Mouse (Mus musculus): ENCODE data around the gene Snx32.

Gene Snx32

DNA sequence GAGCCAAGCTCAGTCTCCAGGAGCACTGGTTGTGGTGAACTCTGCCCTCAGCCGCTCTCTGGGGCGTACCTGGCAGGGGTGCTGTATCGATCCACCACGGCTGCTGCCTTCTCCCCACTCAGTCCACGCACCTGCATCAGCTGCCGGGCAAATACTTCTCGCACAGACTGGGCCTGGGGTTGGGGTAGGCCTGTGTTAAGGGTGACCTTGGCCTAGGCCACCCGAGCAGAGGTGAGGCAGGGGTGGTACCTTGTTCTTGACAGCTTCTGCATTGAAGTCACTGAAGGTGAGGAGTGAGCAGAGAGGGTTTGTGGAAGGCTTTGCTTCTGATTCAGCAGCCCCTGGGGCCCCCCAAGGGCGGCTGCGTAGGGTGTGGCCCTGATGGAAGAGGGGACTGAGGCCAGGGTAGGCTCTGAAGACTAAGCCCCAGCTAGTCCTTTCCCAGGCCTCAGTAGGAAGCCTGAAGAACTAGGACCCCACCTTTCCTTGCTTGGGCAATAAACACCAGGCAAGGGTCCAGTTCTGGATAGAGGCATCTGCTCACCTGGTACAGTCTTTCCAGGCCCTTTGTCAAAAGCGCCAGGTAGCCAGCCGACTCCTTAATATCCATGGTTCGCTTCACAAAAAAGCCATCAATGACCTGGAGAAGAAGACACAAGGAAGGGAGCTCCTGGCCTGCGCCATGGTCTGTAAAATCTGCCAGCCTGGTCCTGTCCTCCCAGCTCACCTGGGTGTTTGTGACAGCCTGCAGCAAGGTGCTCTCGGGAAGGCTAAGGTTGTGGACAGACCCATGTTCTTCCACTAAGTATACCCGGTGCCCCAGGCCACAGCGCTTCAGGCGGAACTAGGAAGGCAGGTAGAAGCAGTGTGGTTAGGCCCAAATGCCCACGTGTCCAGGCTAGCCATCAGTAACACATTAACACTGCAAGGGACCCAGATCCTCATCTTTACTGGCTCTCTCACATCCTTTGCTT is 26.7 kb downstream of the Snx32 start:
- in situ Hi-C loops (cut with MboI, MseI): no loop called here

DNA sequence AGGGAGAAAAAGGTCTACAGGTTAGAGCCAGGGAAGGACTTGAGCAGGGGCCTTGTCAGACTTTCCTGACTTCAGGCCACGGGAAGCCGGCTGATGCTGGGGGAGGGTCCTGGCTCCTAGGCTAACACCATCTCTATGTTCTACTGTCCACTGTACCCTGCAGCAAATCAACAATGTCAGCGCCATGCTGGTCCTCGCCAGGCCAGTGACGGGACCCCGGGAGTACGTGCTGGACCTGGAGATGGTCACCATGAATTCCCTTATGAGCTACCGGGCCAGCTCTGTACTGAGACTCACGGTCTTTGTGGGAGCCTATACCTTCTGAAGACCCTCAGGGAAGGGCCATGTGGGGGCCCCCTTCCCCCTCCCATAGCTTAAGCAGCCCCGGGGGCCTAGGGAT is 28.9 kb downstream of the Snx32 start:
- in situ Hi-C loops (cut with MboI, MseI): no loop called here

- in situ Hi-C loops (cut with MboI, MseI): no loop called here
These were observed 30.3 kb downstream of the Snx32 start for GRCm38 (mm10) chr19:5480016-5480415.

GRCm38 (mm10) chr19:5477668-5478300 is 32.6 kb downstream of the Snx32 start:
- in situ Hi-C loops (cut with MboI, MseI): no loop called here

DNA sequence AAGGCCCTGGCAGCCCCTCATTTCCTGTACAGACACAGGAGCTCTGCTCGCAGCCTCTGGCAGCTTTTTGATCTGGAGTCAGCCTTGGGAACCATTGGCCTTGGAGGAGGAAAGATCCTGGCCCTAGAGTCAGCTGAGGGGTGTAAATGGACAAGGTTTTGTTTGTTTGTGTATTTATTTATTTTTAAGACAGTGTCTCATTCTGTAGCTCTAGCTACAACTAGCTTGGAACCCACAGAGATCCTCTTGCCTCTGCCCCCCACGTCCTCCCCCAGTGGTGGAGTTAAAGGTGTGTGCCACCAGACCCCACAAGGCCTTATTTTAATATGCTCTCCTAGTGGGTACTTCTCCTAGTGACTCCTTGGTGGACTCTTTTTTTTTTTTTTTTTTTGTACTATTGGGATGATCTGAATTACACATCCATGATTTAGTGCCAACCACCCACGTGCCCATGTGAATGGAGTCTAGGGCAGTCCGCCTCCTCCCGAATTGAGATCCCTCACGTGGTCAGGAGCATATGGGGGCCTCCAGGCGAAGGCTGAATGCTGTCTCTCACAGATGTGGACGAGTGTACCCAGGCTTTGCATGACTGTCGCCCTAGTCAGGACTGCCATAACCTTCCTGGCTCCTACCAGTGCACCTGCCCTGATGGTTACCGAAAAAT is 33.2 kb downstream of the Snx32 start:
- in situ Hi-C loops (cut with MboI, MseI): no loop called here

DNA sequence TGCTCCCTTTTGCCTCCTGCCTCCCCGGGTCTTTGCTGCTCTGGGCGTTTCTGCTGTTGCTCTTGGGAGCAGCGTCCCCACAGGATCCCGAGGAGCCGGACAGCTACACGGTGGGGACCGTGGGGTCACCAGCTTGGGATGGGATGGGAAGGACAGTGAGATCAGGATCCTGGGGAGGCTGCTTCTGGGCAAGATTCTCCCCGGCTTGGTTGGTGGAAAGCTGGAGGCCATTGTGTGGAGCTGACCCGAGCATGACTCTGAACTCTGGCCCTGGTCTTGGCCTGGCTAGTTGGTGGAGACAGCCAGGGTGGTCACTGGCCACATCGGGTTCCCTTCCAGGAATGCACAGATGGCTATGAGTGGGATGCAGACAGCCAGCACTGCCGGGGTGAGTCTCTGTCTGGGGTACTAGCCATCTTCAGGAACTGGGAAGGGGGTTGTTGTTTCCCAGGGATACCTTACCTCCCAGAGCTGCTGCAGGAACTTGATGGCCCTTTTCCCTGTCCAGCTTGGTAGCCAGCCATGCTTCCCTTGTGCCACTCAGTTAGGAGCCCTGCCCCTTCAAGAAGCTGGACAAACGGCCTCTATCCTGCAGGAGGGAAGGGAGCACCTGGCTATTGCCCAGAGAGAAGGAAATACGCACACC is 35.1 kb downstream of the Snx32 start:
- in situ Hi-C loops (cut with MboI, MseI): no loop called here

DNA sequence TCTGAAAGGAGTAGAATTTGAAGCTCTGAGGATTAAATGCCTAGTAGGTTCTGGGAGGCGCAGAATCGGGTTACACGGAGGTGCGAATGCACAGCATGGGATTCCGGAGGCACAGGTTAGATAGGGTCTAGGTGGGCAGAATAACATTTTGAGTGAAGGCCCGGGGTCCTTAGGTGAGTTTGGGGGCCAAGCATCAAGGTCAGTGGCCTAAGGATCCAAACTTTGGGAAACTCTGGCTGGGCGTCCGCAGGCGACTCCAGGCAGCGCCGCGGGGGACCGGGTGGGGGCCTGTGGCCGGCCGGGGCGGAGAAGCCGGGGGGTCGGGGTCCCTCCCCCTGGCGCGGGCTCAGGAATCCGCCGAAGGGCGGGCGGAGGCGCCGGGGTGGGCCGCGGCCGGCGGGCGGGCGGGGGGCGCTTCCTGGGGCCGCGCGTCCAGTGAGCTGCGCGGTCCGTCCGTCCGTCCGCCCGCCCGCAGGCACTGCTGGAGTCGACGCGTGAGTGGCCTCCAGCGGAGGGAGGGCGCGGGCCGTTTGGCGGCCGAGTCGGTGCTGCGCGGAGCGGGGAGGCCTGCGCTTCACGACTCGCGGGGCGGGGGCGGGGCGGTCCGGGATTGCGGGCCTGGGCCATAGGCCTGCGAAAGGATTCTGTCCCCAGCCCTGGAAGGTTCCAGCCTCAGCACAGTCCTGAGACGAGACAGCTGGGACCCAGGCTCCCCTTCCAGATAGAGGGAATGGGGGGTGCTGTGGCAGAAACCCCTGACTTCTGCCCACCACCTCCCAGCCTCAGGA is 35.9 kb downstream of the Snx32 start:
- in situ Hi-C loops (cut with MboI, MseI): no loop called here

DNA sequence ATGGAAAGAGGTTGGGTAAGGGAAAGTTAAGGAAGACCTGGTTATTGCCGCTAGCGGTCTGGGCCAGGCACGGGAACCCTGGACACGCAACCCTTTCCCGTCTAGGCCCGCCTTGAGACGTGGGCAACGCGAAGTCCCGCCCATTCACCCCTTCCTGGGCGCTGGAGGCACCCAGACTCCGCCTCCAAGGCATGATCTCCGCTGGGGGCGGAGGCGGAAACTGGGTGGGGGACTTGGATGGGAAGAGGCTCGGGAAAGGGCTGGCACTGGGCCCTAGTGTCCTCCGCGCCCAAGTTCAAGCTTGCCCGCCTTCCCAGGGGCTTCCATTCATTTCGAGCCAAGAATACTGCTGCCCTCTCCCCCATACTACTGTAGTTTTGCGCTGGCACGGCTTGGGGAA is 36.6 kb downstream of the Snx32 start, which contains the start of gene Efemp2:
TSS of gene Efemp2 (plus strand) at position 235 of the 400 bp plus-strand sequence.
- in situ Hi-C loops (cut with MboI, MseI): no loop called here

GRCm38 (mm10) chr19:5472857-5473256 is 37.5 kb downstream of the Snx32 start:
- in situ Hi-C loops (cut with MboI, MseI): no loop called here

- in situ Hi-C loops (cut with MboI, MseI): no loop called here
These were observed 38.5 kb downstream of the Snx32 start for GRCm38 (mm10) chr19:5471846-5472245.

GRCm38 (mm10) chr19:5468374-5468773 is 42.0 kb downstream of the Snx32 start, which contains the start of gene Ctsw:
Gene Ctsw (minus strand): TSS chr19:5468507.
- in situ Hi-C loops (cut with MboI, MseI): no loop called here

DNA sequence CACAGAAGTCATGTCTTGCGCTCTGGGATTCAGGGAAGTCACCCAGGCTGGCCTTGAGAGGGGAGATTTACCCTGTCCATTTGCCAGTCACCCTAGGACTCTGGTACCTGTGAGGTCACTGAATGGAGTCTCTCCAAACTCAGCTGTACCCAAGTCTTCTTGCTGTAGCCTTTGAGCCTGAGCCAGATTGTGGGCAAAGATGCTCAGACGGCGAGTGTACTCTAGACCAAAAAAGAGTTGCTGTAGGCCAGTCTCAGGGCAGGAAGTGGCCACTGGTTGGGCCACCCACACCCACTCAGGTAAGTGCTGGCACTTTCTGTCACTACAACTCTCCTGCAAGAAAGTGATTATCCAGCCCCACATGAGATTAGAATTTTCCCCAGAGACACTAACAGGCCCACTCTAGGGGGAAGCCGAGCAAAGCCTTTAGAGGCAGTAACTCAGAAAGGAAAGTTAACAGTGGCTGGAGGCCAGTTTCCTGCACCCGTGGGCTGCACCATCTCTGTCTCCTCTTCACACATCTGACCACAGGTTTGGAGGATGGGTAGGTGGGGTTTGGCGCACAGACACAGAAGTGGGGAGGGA is 43.3 kb downstream of the Snx32 start:
- in situ Hi-C loops (cut with MboI, MseI): no loop called here

DNA sequence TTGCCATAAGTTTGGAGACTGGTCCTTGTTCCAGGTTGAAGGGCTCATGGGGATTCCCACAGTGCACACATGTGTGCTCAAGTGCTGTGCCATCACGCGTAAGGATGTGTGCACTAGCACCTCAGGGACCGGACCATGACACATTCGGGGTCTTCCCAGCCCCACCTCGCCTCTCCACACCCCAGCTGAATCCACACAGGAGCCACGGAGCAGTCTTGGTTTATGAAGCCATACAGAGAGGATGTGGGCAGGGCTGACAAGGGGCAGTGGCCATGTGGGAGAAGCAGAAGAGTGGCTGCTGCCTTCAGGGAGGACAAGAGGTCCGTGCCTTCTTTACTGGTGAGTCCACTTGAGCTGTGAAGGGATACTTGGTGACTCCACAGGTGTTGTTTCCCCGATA is 45.3 kb downstream of the Snx32 start:
- in situ Hi-C loops (cut with MboI, MseI): no loop called here

GRCm38 (mm10) chr19:5463791-5464562 is 46.4 kb downstream of the Snx32 start:
- in situ Hi-C loops (cut with MboI, MseI): no loop called here

- in situ Hi-C loops (cut with MboI, MseI): no loop called here
These were observed 47.1 kb downstream of the Snx32 start for GRCm38 (mm10) chr19:5463212-5463611.

GRCm38 (mm10) chr19:5461411-5461810 is 48.9 kb downstream of the Snx32 start:
- in situ Hi-C loops (cut with MboI, MseI): no loop called here

GRCm38 (mm10) chr19:5460465-5460911 is 49.9 kb downstream of the Snx32 start, which contains the start of gene Fibp:
Gene Fibp (plus strand): TSS chr19:5460615.
- in situ Hi-C loops (cut with MboI, MseI): no loop called here

DNA sequence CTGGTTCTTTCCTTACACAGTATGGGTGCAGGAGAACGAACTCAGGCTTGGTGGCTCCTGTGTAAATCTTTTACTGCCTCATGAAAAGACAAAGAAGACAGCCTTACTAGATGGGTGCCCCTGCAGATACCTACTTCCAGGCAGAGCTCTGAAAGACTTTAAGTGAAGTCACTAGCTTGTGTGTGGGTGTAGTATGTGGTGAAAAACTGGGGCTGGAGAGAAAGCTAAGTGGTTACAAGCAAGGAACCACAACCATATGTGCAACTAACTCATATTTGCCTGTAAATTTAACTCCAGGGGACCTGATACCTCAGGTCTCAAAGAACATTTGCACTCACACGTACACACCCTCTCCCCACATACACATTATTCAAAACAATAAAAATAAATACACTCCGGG is 50.4 kb downstream of the Snx32 start:
- in situ Hi-C loops (cut with MboI, MseI): no loop called here

DNA sequence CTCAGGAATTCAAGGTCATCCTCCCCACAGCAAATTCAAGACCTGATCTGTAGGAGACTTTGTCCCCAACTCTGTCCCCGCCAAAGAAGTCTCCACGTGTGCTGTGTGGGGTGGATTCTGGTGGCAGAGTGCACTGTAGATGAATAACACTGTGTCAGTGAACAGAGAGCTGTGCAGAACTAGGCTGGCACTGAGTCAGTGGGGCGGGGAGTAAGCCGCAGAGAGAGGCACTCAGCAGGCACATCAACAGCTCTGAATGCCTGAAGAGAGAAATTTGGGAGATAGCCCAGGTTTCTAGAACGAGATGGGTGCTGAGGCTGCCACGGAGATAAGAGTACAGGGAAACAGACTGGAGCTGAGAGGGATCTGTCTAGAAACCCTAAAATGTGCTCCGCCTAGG is 51.3 kb downstream of the Snx32 start:
- in situ Hi-C loops (cut with MboI, MseI): no loop called here

All from T-helper 2 cell (primary cell).